Mouse (Mus musculus) CH12.LX (cell line): ENCODE data around the gene Ice1. TPM values are rescaled to one million over a fixed set of nuclear protein-coding genes. Genes with fewer than 3 reads are reported as not detected.

Experiments
- DNase-seq: peaks from one replicate; pipeline ENCODE4 v3.0.0-alpha.2; 2013; ENCODE audit errors: extremely low read depth
- H3K27ac ChIP-seq: 2 replicates; pipeline ENCODE4 v1.5.1; 2012; ENCODE audit warnings: low read depth, mild to moderate bottlenecking, control low read depth, moderate library complexity; ENCODE audit not compliant: insufficient read depth
- H3K27me3 ChIP-seq: replicated peaks from 2 replicates; pipeline ENCODE3; 2012; ENCODE audit warnings: inconsistent platforms
- H3K36me3 ChIP-seq, 2 experiments: replicated peaks in 1 of 2; 2 replicates each; pipeline versions ENCODE3 to v1.6.1; 2012; ENCODE audit warnings: inconsistent platforms in 1 of 2, low read length in 1 of 2, mild to moderate bottlenecking in 1 of 2, mixed read lengths in 1 of 2, moderate library complexity in 1 of 2; ENCODE audit not compliant: control insufficient read depth in 1 of 2, insufficient read depth in 1 of 2
- H3K4me1 ChIP-seq, 2 experiments: 2 replicates each; pipeline ENCODE4 v1.6.1; 2012; ENCODE audit warnings: inconsistent platforms in 1 of 2, moderate library complexity in 1 of 2; ENCODE audit not compliant: insufficient read depth in 2 of 2, control insufficient read depth in 1 of 2
- H3K4me2 ChIP-seq: 2 replicates; pipeline ENCODE4 v1.6.1; 2012; ENCODE audit warnings: low read depth, mild to moderate bottlenecking, control low read depth; ENCODE audit not compliant: poor library complexity, insufficient read depth, severe bottlenecking
- H3K4me3 ChIP-seq, 3 experiments: fragments of 150-350 bp in 1 of 3; sonication (generic) in 1 of 3; replicated peaks in 1 of 3; 2 replicates each; pipeline versions ENCODE3 to v1.5.1; 2011 to 2012; ENCODE audit warnings: low read depth in 2 of 3, low read length in 2 of 3, mild to moderate bottlenecking in 2 of 3, moderate library complexity in 2 of 3, control low read depth in 1 of 3, improper control_type of control experiment in 1 of 3, inconsistent platforms in 1 of 3, mixed read lengths in 1 of 3; ENCODE audit not compliant: poor library complexity in 1 of 3
- H3K79me2 ChIP-seq: replicated peaks from 2 replicates; pipeline ENCODE4 v1.6.1; 2012; ENCODE audit warnings: mild to moderate bottlenecking, moderate library complexity; ENCODE audit not compliant: control insufficient read depth, poor library complexity, insufficient read depth, severe bottlenecking; ENCODE audit errors: extremely low read depth
- H3K9ac ChIP-seq: 2 replicates; pipeline ENCODE4 v1.6.1; 2012; ENCODE audit warnings: low read depth, mild to moderate bottlenecking, control low read depth, moderate library complexity; ENCODE audit not compliant: insufficient read depth
- H3K9me3 ChIP-seq: replicated peaks from 2 replicates; pipeline ENCODE3; 2012; ENCODE audit warnings: low read length, inconsistent platforms, mixed read lengths
- E2F4 ChIP-seq: IDR thresholded peaks from 2 replicates; pipeline ENCODE4 v1.6.1; 2011; ENCODE audit warnings: low read depth, low read length, improper control_type of control experiment; ENCODE audit not compliant: insufficient replicate concordance
- ELF1 ChIP-seq: IDR thresholded peaks from 2 replicates; pipeline ENCODE4 v1.6.1; 2014; ENCODE audit warnings: low read depth, mild to moderate bottlenecking, inconsistent platforms, low read length, improper control_type of control experiment
- EP300 ChIP-seq: IDR thresholded peaks from 2 replicates; pipeline ENCODE4 v1.6.1; 2011; ENCODE audit warnings: low read length, improper control_type of control experiment
- GABPA ChIP-seq: IDR thresholded peaks from 2 replicates; pipeline ENCODE4 v1.6.1; 2012; ENCODE audit warnings: low read depth, low read length, improper control_type of control experiment, inconsistent platforms; ENCODE audit not compliant: insufficient replicate concordance
- HCFC1 ChIP-seq: IDR thresholded peaks from 2 replicates; pipeline ENCODE4 v1.6.1; 2012; ENCODE audit warnings: low read depth, mild to moderate bottlenecking, inconsistent platforms, low read length, improper control_type of control experiment
- IRF4 ChIP-seq: IDR thresholded peaks from 2 replicates; pipeline ENCODE4 v1.6.1; 2014; ENCODE audit warnings: low read depth, mild to moderate bottlenecking, inconsistent platforms, low read length, improper control_type of control experiment
- JUND ChIP-seq: conservative IDR thresholded peaks from 2 replicates; pipeline ENCODE4 v1.6.1; 2011; ENCODE audit warnings: low read depth, low read length, improper control_type of control experiment
- MAZ ChIP-seq: IDR thresholded peaks from 2 replicates; pipeline ENCODE4 v1.6.1; 2012; ENCODE audit warnings: low read depth, mild to moderate bottlenecking, inconsistent platforms, low read length, improper control_type of control experiment, moderate library complexity
- MEF2A ChIP-seq: IDR thresholded peaks from 2 replicates; pipeline ENCODE4 v1.6.1; 2014; ENCODE audit warnings: low read depth, mild to moderate bottlenecking, inconsistent platforms, low read length, improper control_type of control experiment, borderline replicate concordance
- MYC ChIP-seq: IDR thresholded peaks from 2 replicates; pipeline ENCODE4 v1.6.1; 2011; ENCODE audit warnings: low read depth, mild to moderate bottlenecking, improper control_type of control experiment, low read length
- NELFE ChIP-seq: IDR thresholded peaks from 2 replicates; pipeline ENCODE4 v1.6.1; 2011; ENCODE audit warnings: low read depth, low read length, improper control_type of control experiment
- NRF1 ChIP-seq: IDR thresholded peaks from 2 replicates; pipeline ENCODE4 v1.6.1; 2014; ENCODE audit warnings: low read depth, mild to moderate bottlenecking, inconsistent platforms, low read length, improper control_type of control experiment, moderate library complexity
- PAX5 ChIP-seq: IDR thresholded peaks from 2 replicates; pipeline ENCODE4 v1.6.1; 2012; ENCODE audit warnings: low read length, inconsistent platforms, mixed read lengths
- POLR2AphosphoS2 ChIP-seq: IDR thresholded peaks from 2 replicates; pipeline ENCODE4 v1.6.1; 2011; ENCODE audit warnings: low read depth, low read length, improper control_type of control experiment
- RAD21 ChIP-seq: IDR thresholded peaks from 2 replicates; pipeline ENCODE4 v1.6.1; 2011; ENCODE audit warnings: low read depth, mild to moderate bottlenecking, low read length, improper control_type of control experiment, moderate library complexity
- RCOR1 ChIP-seq: conservative IDR thresholded peaks from 2 replicates; pipeline ENCODE4 v1.6.1; 2012; ENCODE audit warnings: low read depth, mild to moderate bottlenecking, inconsistent platforms, low read length, improper control_type of control experiment
- SIN3A ChIP-seq: IDR thresholded peaks from 2 replicates; pipeline ENCODE4 v1.6.1; 2012; ENCODE audit warnings: low read length, improper control_type of control experiment, inconsistent platforms
- SMC3 ChIP-seq: IDR thresholded peaks from 2 replicates; pipeline ENCODE4 v1.6.1; 2011; ENCODE audit warnings: low read depth, low read length, improper control_type of control experiment
- UBTF ChIP-seq: IDR thresholded peaks from 2 replicates; pipeline ENCODE4 v1.6.1; 2012; ENCODE audit warnings: low read depth, mild to moderate bottlenecking, inconsistent platforms, low read length, improper control_type of control experiment, moderate library complexity
- USF1 ChIP-seq: IDR thresholded peaks from 2 replicates; pipeline ENCODE4 v1.6.1; 2014; ENCODE audit warnings: low read depth, mild to moderate bottlenecking, inconsistent platforms, low read length, improper control_type of control experiment
- USF2 ChIP-seq: conservative IDR thresholded peaks from 2 replicates; pipeline ENCODE4 v1.6.1; 2011; ENCODE audit warnings: low read depth, low read length, improper control_type of control experiment
- ZC3H11A ChIP-seq: IDR thresholded peaks from 2 replicates; pipeline ENCODE4 v1.6.1; 2012; ENCODE audit warnings: low read depth, mild to moderate bottlenecking, inconsistent platforms, low read length, improper control_type of control experiment
- ZKSCAN1 ChIP-seq: IDR thresholded peaks from 2 replicates; pipeline ENCODE4 v1.6.1; 2012; ENCODE audit warnings: low read depth, inconsistent platforms, low read length, improper control_type of control experiment, borderline replicate concordance
- dilution Hi-C: fragments of 300-500 bp; cut with MboI; formaldehyde crosslinking; loops from 2 replicates; pipeline ENCODE4 v1.14.3; 2020; ENCODE audit warnings: low sequenced_read_pairs; ENCODE audit not compliant: extremely low pct_unique_long_range_greater_than_20kb, extremely low pct_ligation_motif_present
- in situ Hi-C: fragments of 300-500 bp; cut with MboI; formaldehyde crosslinking; loops from 3 replicates; pipeline ENCODE4 v1.14.3; 2019; ENCODE audit warnings: low sequenced_read_pairs, low pct_ligation_motif_present, low pct_unique_long_range_greater_than_20kb, mixed read lengths
- polyA plus RNA-seq: library from polyadenylated mRNA; unstranded; fragments of >175 nt; gene quantifications from 2 replicates; pipeline ENCODE4 v1.2.1, GENCODE M21; 2012; ENCODE audit warnings: low read depth; ENCODE audit not compliant: insufficient read length
- total RNA-seq, 2 experiments: library from RNA; depleted of rRNA; stranded (reverse); fragments of 300-350 nt in 1 of 2; fragments of >200 nt in 1 of 2; gene quantifications; 2 replicates each; pipeline ENCODE4 v1.2.3; 2012 to 2014

Gene Ice1
- total and polyA plus RNA-seq, 3 experiments, result 25.5 to 29.5 (median 25.8) TPM

GRCm38 (mm10) chr13:70622461-70623057 is 14.9 kb downstream of the Ice1 start:
- no peak overlapping the region for H3K9ac ChIP-seq
- H3K36me3 ChIP-seq, result peaks cover 21 to 63% of the 10 kb centered on the region in 2 experiments
- H3K79me2 ChIP-seq, result peaks cover 12% of the 10 kb centered on the region; the same call in 1 of the 2 replicates
- in situ Hi-C loops, result no loop called here
- DNase-seq, result no peak
- dilution Hi-C loops, result no loop called here
- H3K4me3 ChIP-seq, result no peak overlapping the region
- H3K27me3 ChIP-seq, result no peaks in the 10 kb centered on the region
- TF ChIP-seq JUND (no peak), UBTF (no peak), RCOR1 (no peak), SMC3 (no peak), GABPA (no peak), USF2 (no peak), IRF4 (no peak), SIN3A (no peak), MEF2A (no peak), NELFE (no peak)
- no peak overlapping the region for H3K27ac ChIP-seq
- H3K4me1 ChIP-seq, result peaks cover 0 to 7% of the 10 kb centered on the region in 2 experiments; a peak in 1 of 4 replicates
- H3K9me3 ChIP-seq, result no peaks in the 10 kb centered on the region
- no peak overlapping the region for H3K4me2 ChIP-seq

DNA sequence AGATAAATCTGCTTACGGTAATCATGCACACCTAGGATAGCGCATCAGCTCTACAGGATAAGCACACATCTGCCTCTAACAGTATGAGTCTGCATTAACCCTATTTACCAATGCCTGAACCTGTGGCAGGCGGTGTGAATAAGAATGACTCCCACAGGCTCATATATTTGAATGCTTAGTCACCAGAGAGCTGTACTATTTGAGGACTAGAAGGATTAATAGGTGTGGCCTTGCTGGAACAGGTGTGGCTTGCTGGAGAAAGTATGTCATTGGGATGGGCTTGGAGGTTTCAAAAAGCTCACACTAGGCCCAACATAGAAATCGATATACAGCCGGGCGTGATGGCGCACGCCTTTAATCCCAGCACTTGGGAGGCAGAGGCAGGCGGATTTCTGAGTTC is 15.9 kb downstream of the Ice1 start:
- H3K4me1 ChIP-seq, result peaks cover 0 to 7% of the 10 kb centered on the region in 2 experiments; a peak in 1 of 4 replicates
- dilution Hi-C loops, result no loop called here
- H3K36me3 ChIP-seq, result peaks cover 30 to 74% of the 10 kb centered on the region in 2 experiments
- H3K4me3 ChIP-seq, result no peak overlapping the region
- no peak for DNase-seq
- H3K79me2 ChIP-seq, result peaks cover 11% of the 10 kb centered on the region; the same call in 1 of the 2 replicates
- H3K27me3 ChIP-seq, result no peaks in the 10 kb centered on the region
- no peaks in the 10 kb centered on the region for H3K9me3 ChIP-seq
- in situ Hi-C loops, result no loop called here
- no peak overlapping the region for H3K27ac ChIP-seq
- TF ChIP-seq POLR2AphosphoS2 (no peak), HCFC1 (no peak), GABPA (no peak), ZC3H11A (no peak), USF2 (no peak), MAZ (no peak), ZKSCAN1 (no peak), USF1 (no peak), RAD21 (no peak), PAX5 (no peak), UBTF (no peak), MYC (no peak), NRF1 (no peak), NELFE (no peak), E2F4 (no peak), EP300 (no peak), ELF1 (no peak)
- TF ChIP-seq, all 38 proteins: peak for 0
- H3K4me2 ChIP-seq, result no peak overlapping the region
- no peak overlapping the region for H3K9ac ChIP-seq
